Mouse (Mus musculus) limb, embryonic 15.5 days (tissue): Measurements from ENCODE around the gene Casp2. TPM values are rescaled to one million over a fixed set of nuclear protein-coding genes. Genes with fewer than 3 reads are reported as not detected.

ENCODE experiments used
- ATAC-seq: fragments of 200-750 bp; cut with Nextera tagmentation; 2 replicates; pipeline ENCODE4 v1.8.0; 2017; ENCODE audit warnings: low read depth, moderate TSS enrichment; ENCODE audit not compliant: insufficient number of reproducible peaks, low FRiP score, low TSS enrichment
- H3K27ac ChIP-seq: fragments of 300-500 bp; sonication (generic); 2 replicates; pipeline ENCODE4 v1.5.1; 2015; ENCODE audit warnings: moderate library complexity, mild to moderate bottlenecking, inconsistent platforms
- H3K27me3 ChIP-seq: fragments of 300-500 bp; sonication (generic); 2 replicates; pipeline ENCODE4 v1.6.1; 2015; ENCODE audit warnings: inconsistent platforms
- H3K36me3 ChIP-seq: fragments of 300-500 bp; sonication (generic); 2 replicates; pipeline ENCODE4 v1.6.1; 2015; ENCODE audit warnings: inconsistent platforms
- H3K4me1 ChIP-seq: fragments of 300-500 bp; sonication (generic); 2 replicates; pipeline ENCODE4 v1.6.1; 2015; ENCODE audit warnings: inconsistent platforms
- H3K4me2 ChIP-seq: fragments of 300-500 bp; sonication (generic); 2 replicates; pipeline ENCODE4 v1.6.1; 2015; ENCODE audit warnings: mild to moderate bottlenecking, inconsistent platforms
- H3K4me3 ChIP-seq: fragments of 300-500 bp; sonication (generic); 2 replicates; pipeline ENCODE4 v1.5.1; 2015; ENCODE audit warnings: mild to moderate bottlenecking, inconsistent platforms
- H3K9ac ChIP-seq: fragments of 300-500 bp; sonication (generic); 2 replicates; pipeline ENCODE4 v1.6.1; 2015; ENCODE audit warnings: inconsistent platforms
- H3K9me3 ChIP-seq: fragments of 300-500 bp; sonication (generic); 2 replicates; pipeline ENCODE4 v1.6.1; 2016; ENCODE audit warnings: inconsistent platforms
- WGBS: fragments of 180-500 bp; shearing (Covaris S2); methylation state at CpG from one replicate; pipeline ENCODE4 v1.1.7; 2015; 5-methylcytosine and 5-hydroxymethylcytosine counted together
- polyA plus RNA-seq: library from polyadenylated mRNA; unstranded; fragments of >200 nt; fragmentation: Nextera tagmentation; extraction: Ambion mirVana; gene quantifications from 2 replicates; pipeline ENCODE4 v1.2.1, GENCODE M21; 2015

Gene Casp2
- polyA plus RNA-seq: 47.1 and 51.2 TPM in 2 replicates

- no peaks in the 10 kb centered on the region for H3K9me3 ChIP-seq
- H3K4me3 ChIP-seq: peak within 1 kb of the TSS; percentile 85
- peak within 1 kb of the TSS; percentile 88 for H3K9ac ChIP-seq
- H3K27ac ChIP-seq: peak within 1 kb of the TSS; percentile 93
- H3K4me1 ChIP-seq: peaks cover 11% of the 10 kb centered on the region; the same call in 1 of the 2 replicates
- under 1% methylated on average over 51 of the region's 51 CpGs for WGBS
- H3K27me3 ChIP-seq: no peaks in the 10 kb centered on the region
- peak within 1 kb of the TSS; percentile 59 for H3K4me2 ChIP-seq
- ATAC-seq: peak; percentile 100
- peaks cover 24% of the 10 kb centered on the region for H3K36me3 ChIP-seq
Measured at GRCm38 (mm10) chr6:42264626-42265312, at the start of gene Casp2. Casp2 (plus strand) TSS chr6:42264985.

- ATAC-seq: no peak
- no peaks in the 10 kb centered on the region for H3K4me1 ChIP-seq
- H3K4me2 ChIP-seq: no peak within 1 kb of the TSS
- no peak within 1 kb of the TSS for H3K27ac ChIP-seq
- H3K27me3 ChIP-seq: no peaks in the 10 kb centered on the region
- H3K4me3 ChIP-seq: no peak within 1 kb of the TSS
- H3K36me3 ChIP-seq: no peaks in the 10 kb centered on the region
- no peaks in the 10 kb centered on the region for H3K9me3 ChIP-seq
- H3K9ac ChIP-seq: no peak within 1 kb of the TSS
- 84% methylated on average over 2 of the region's 2 CpGs for WGBS
Measured at GRCm38 (mm10) chr6:42215028-42215427, 49.8 kb upstream of the Casp2 start, which contains the start of gene Tas2r144. Tas2r144 (plus strand) TSS chr6:42215328.

- no peak overlapping the region for H3K9ac ChIP-seq
- H3K4me2 ChIP-seq: no peak overlapping the region
- no peaks in the 10 kb centered on the region for H3K36me3 ChIP-seq
- no peak overlapping the region for H3K4me3 ChIP-seq
- H3K27ac ChIP-seq: no peak overlapping the region
- H3K9me3 ChIP-seq: no peaks in the 10 kb centered on the region
- WGBS: 60% methylated on average over 3 of the region's 3 CpGs
- H3K27me3 ChIP-seq: no peaks in the 10 kb centered on the region
- H3K4me1 ChIP-seq: no peaks in the 10 kb centered on the region
- ATAC-seq: no peak
Measured at GRCm38 (mm10) chr6:42222286-42222685, 42.5 kb upstream of the Casp2 start.

- H3K4me2 ChIP-seq: no peak overlapping the region
- no peaks in the 10 kb centered on the region for H3K36me3 ChIP-seq
- WGBS: 76% methylated on average over 4 of the region's 4 CpGs
- no peaks in the 10 kb centered on the region for H3K9me3 ChIP-seq
- no peak for ATAC-seq
- H3K4me3 ChIP-seq: no peak overlapping the region
- no peak overlapping the region for H3K9ac ChIP-seq
- no peaks in the 10 kb centered on the region for H3K27me3 ChIP-seq
- H3K27ac ChIP-seq: no peak overlapping the region
- H3K4me1 ChIP-seq: no peaks in the 10 kb centered on the region
Measured at GRCm38 (mm10) chr6:42225046-42225445, 39.7 kb upstream of the Casp2 start.

- no peaks in the 10 kb centered on the region for H3K9me3 ChIP-seq
- H3K4me1 ChIP-seq: no peaks in the 10 kb centered on the region
- no peaks in the 10 kb centered on the region for H3K27me3 ChIP-seq
- no peak overlapping the region for H3K27ac ChIP-seq
- no peak overlapping the region for H3K9ac ChIP-seq
- H3K4me2 ChIP-seq: no peak overlapping the region
- no peaks in the 10 kb centered on the region for H3K36me3 ChIP-seq
- 28% methylated on average over 17 of the region's 17 CpGs for WGBS
- H3K4me3 ChIP-seq: no peak overlapping the region
- ATAC-seq: no peak
Measured at GRCm38 (mm10) chr6:42227240-42228101, 37.3 kb upstream of the Casp2 start.

- Histone ChIP-seq H3K4me1 (no peaks in the 10 kb centered on the region), H3K9me3 (no peaks in the 10 kb centered on the region), H3K36me3 (no peaks in the 10 kb centered on the region), H3K4me3 (no peak overlapping the region), H3K27ac (no peak overlapping the region), H3K9ac (no peak overlapping the region), H3K27me3 (no peaks in the 10 kb centered on the region), H3K4me2 (no peak overlapping the region)
- no peak for ATAC-seq
- 76% methylated on average over 4 of the region's 4 CpGs for WGBS
Measured at GRCm38 (mm10) chr6:42229610-42230009, 35.2 kb upstream of the Casp2 start.

- no peaks in the 10 kb centered on the region for H3K9me3 ChIP-seq
- no peaks in the 10 kb centered on the region for H3K27me3 ChIP-seq
- no peaks in the 10 kb centered on the region for H3K36me3 ChIP-seq
- no peak overlapping the region for H3K27ac ChIP-seq
- H3K9ac ChIP-seq: no peak overlapping the region
- no peaks in the 10 kb centered on the region for H3K4me1 ChIP-seq
- WGBS: 83% methylated on average over 3 of the region's 3 CpGs
- no peak overlapping the region for H3K4me2 ChIP-seq
- H3K4me3 ChIP-seq: no peak overlapping the region
- ATAC-seq: no peak
Measured at GRCm38 (mm10) chr6:42231191-42231590, 33.6 kb upstream of the Casp2 start.

GRCm38 (mm10) chr6:42237276-42237805 is 27.4 kb upstream of the Casp2 start:
- no peak overlapping the region for H3K4me2 ChIP-seq
- H3K4me3 ChIP-seq: no peak overlapping the region
- WGBS: 70% methylated on average over 6 of the region's 6 CpGs
- H3K27me3 ChIP-seq: no peaks in the 10 kb centered on the region
- H3K27ac ChIP-seq: no peak overlapping the region
- H3K4me1 ChIP-seq: no peaks in the 10 kb centered on the region
- H3K9me3 ChIP-seq: no peaks in the 10 kb centered on the region
- no peaks in the 10 kb centered on the region for H3K36me3 ChIP-seq
- no peak for ATAC-seq
- no peak overlapping the region for H3K9ac ChIP-seq

GRCm38 (mm10) chr6:42241311-42242045 is 23.3 kb upstream of the Casp2 start:
- Histone ChIP-seq H3K27me3 (no peaks in the 10 kb centered on the region), H3K4me2 (no peak overlapping the region), H3K9ac (no peak overlapping the region), H3K36me3 (no peaks in the 10 kb centered on the region), H3K4me3 (no peak overlapping the region), H3K9me3 (no peaks in the 10 kb centered on the region), H3K27ac (no peak overlapping the region), H3K4me1 (peaks cover 9% of the 10 kb centered on the region; the same call in 1 of the 2 replicates)
- ATAC-seq: no peak
- WGBS: 70% methylated on average over 6 of the region's 6 CpGs

- no peak within 1 kb of the TSS for H3K27ac ChIP-seq
- peak within 1 kb of the TSS; percentile 49 for H3K9ac ChIP-seq
- 2% methylated on average over 28 of the region's 28 CpGs for WGBS
- H3K4me1 ChIP-seq: peaks cover 9% of the 10 kb centered on the region; the same call in 1 of the 2 replicates
- H3K4me3 ChIP-seq: peak within 1 kb of the TSS; percentile 49
- H3K27me3 ChIP-seq: peaks cover 6% of the 10 kb centered on the region; the same call in 1 of the 2 replicates
- H3K4me2 ChIP-seq: peak within 1 kb of the TSS; percentile 80
- H3K36me3 ChIP-seq: no peaks in the 10 kb centered on the region
- ATAC-seq: peak; percentile 96
- H3K9me3 ChIP-seq: no peaks in the 10 kb centered on the region
Measured at GRCm38 (mm10) chr6:42245711-42246353, 19.0 kb upstream of the Casp2 start, which contains the start of gene Gstk1. Gstk1 (plus strand) TSS chr6:42245935.

- H3K9me3 ChIP-seq: no peaks in the 10 kb centered on the region
- H3K4me1 ChIP-seq: peaks cover 9% of the 10 kb centered on the region; the same call in 1 of the 2 replicates
- WGBS: 12% methylated on average over 8 of the region's 8 CpGs
- peak overlapping the region; percentile 17; the same call in 1 of the 2 replicates for H3K4me2 ChIP-seq
- H3K4me3 ChIP-seq: 0 out of 2 replicates have a peak overlapping the region, but pooled peaks have one; percentile 2
- no peak for ATAC-seq
- H3K27me3 ChIP-seq: peaks cover 6% of the 10 kb centered on the region; the same call in 1 of the 2 replicates
- no peaks in the 10 kb centered on the region for H3K36me3 ChIP-seq
- H3K27ac ChIP-seq: no peak overlapping the region
- no peak overlapping the region for H3K9ac ChIP-seq
Measured at GRCm38 (mm10) chr6:42247173-42247572, 17.6 kb upstream of the Casp2 start.
